Mouse (Mus musculus): ENCODE data around the gene Smo.

Smo gene

DNA sequence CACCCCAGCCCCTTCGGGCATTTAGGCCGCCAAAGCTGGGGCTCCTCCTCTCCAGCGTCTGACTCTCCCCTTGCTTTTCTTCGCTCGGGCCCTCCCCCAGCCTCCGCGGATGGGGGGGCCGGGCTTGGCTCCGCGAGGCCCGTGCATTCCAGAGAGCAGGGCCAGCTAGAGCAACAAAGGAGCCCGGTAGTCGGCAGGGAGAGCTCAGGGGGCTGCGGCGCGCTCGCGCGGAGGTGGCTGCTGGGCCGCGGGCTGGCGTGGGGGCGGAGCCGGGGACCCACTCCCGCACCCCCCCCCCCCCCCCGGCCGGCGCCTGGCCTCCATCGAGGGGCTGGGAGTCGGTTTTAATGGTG is at the start of gene Smo:
Smo (plus strand) TSS at position 168 of the 353 bp plus-strand sequence.
- DNase-seq (ENCODE audit: extremely low spot score, low read depth, low spot score) = no peak

DNA sequence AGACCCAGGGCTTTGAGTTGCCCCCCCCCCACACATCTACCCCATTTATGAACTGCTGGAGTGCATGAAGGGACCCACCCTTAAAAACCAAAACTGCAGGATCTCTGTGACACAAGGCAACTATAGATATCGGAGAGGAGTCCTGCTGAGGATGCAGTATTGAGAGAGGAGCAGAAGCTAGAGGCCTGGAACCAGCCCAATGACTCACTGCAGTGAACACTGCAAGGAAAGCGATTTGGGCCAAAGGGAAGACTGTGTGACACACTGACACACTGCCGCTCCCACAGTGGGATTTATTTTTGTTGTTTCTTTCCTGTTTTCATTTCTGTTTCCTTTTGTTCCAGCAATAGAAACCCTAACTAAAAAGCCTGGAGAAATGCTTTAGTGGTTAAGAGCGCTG is 49.4 kb upstream of the Smo start:
- no peak for DNase-seq (ENCODE audit: extremely low spot score, low read depth, low spot score)

DNA sequence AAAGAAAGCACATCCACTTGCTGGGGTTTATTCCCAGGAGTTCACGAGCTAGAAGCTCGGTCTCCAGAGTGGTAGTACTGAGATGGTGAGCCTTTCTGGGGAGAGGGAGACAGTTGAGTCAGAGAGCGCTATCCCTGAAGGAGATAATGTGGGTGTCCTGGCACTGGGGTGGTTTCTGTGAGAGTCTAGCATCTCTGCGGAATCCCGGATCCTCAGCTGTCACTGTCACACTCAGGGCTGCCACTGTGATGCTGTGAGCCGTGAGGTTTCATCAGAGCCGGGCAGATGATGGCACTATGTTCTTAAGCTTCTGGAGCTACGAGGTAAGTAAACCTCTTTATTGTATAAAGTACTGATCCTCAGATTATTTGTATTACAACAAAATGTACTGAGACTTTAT is 45.8 kb upstream of the Smo start:
- no peak for DNase-seq (ENCODE audit: extremely low spot score, low read depth, low spot score)

DNA sequence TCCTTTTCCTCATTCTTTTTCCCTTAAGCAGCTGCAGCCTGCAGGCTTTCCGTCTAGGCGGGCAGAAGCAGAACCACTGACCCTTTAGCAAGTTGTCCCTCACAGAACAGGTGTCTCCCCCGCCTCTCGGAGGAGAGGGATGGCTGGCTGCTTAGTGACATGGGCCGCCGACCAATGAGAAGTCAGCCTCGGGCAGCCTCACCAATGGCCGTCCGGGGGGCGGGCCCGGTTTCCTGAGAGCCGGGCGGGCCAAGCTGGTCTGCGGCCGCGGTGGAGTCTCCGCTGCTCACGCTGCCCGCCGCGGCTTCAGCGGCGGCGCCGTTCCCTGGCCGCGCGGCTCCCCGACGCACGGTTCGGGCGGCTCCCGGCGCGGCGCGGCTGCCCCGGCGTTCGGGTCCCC is 41.4 kb upstream of the Smo start, which contains the start of gene Tspan33:
Tspan33 (plus strand) TSS at position 270 of the 400 bp plus-strand sequence.
- no peak for DNase-seq (ENCODE audit: extremely low spot score, low read depth, low spot score)

DNA sequence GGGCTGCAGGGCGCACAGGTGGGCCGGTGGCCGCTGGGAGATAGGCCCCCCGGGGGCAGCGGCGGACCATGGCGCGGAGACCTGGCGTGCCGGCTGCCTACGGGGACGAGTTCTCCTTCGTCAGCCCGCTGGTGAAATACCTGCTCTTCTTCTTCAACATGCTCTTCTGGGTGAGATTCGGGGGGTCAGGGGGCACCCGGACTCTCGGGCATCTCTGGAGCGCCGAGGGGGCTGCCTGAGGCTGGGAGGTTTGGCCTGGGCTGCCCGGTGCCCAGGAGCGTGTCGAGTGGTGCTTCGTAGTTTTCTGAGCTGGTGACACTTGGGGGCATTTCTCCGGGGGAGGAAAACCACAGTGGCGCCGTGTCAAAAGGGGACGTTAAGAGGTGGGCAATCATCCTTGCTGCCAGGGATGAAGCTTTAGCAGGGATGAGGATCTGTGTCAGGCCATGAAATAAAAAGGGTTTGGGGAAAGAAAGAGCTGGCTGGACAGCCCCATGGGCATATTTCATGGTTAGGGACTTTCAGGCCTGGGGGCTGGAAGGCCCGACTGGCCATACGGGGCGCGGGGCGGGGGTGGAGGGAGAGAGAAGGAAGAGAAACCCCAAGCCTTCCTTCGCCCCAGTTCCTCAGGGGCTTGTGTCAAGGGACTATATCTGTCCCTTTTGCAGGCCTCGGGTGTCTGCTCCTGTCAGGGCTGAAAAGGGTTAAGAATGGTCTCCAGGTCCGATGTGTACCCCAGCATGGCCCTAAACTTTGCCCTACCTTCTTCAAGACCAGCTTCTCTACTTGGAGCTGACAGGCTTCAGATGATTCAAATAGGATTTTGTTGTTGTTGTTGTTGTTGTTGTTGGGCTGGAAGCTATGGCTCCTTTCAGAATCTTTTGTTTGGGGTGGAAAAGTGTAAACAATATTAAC is 40.7 kb upstream of the Smo start:
- DNase-seq (ENCODE audit: extremely low spot score, low read depth, low spot score) = no peak

DNA sequence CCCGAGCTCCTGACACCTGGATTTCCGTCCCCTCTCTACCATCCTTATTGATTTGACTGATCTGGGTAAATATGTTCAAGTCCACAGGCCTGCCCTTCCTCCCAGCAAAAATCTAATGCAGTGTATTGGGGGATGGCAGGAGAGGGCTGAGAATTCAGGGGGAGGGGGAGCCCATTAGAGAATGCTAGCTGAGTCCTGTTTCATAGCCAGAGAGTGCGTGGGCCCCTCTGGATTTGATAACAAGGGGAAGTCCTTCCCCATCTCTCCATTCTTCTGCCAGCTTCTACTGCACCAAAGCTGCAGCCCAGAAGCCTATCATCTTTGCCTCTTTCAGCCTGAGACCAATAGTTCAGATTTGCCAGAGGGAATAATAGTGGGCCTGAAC is 40.0 kb upstream of the Smo start:
- no peak for DNase-seq (ENCODE audit: extremely low spot score, low read depth, low spot score)

DNA sequence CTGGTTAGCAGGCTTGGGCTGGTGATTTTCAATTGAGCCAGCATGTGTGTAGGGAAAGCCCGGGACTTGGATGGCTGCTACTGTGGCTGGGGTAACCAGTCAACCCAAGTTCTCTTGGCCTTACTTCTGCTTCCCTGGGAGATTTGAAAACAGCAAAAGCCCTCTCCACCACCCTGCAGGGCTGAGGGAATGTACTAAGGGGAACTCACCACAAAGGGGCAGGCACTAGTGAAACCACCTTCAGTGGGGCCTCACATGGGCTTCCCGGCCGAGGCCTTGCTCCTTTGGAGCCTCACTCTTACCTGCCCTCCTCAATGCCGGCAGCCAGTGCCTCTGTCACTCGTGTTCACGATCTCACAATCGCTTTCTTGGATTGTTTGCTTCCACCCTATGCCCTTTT is 39.3 kb upstream of the Smo start:
- DNase-seq (ENCODE audit: extremely low spot score, low read depth, low spot score) = no peak

DNA sequence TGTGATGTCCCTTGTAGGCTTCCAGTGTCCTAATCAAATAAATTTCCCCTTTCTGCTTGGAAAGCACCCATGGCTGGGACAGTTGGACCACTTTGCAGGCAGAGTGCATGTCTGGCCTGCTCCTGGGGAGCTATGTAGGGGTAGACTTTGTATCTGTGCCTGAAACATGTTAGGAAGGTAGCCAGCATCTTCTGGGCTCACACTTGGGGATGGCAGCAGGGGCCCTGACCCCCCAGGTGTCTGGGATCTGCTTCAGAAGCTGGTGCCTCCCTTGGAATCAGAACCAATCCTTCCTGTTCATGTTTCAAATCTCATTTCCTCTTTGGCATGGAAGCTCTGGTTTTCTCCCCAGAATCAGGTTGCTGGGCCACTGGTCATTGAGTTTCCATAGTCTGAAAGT is 38.2 kb upstream of the Smo start:
- no peak for DNase-seq (ENCODE audit: extremely low spot score, low read depth, low spot score)

DNA sequence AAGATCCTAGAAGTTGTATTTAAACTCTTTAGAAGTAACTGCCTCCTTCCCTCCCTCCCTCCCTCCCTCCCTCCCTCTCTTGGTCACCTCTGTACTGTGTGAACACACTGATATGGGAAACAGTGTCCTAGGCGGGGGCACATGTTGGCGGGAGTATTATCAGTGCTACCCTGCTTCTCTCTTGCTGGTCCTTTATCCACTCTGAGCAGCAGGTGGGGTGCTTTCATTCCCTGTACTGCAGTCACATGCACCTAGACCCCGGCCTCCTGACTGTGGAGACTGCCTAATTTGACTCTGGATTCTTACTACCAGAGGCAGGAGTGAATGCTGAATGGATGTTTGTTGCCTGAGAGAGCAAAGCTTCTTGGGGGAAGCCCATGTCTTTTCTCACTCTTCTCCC is 37.8 kb upstream of the Smo start:
- no peak for DNase-seq (ENCODE audit: extremely low spot score, low read depth, low spot score)

DNA sequence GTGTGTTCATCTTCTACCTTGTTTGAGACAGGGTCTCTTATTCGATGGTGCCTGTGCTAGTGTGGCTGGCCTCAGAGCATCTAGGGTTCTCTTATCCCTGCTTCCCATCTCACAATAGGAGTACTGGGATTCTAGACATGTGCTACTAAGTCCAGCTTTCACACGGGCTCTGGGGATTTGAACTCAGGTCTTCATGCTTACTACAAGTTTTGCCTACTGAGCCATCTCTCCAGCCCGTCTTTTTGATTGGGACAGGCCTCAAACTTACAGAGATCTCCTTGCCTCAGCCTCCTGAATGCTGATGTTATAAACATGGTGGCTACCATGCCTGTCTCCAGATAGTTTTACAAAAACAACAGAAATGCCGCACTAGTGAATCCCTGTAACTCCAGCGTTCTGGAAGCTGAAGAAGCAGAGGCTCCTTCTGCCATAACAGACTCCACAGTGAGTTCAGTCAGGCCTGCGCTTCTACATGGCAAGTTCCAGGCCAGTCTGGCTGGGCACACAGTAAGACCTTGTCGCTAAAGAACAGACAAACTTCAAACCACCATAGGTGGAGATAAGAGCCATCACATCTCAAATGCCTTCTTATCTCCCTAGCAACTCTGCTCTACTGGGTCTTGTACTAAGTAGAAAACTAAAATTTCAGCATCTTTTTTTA is 36.1 kb upstream of the Smo start:
- DNase-seq (ENCODE audit: extremely low spot score, low read depth, low spot score) = no peak

DNA sequence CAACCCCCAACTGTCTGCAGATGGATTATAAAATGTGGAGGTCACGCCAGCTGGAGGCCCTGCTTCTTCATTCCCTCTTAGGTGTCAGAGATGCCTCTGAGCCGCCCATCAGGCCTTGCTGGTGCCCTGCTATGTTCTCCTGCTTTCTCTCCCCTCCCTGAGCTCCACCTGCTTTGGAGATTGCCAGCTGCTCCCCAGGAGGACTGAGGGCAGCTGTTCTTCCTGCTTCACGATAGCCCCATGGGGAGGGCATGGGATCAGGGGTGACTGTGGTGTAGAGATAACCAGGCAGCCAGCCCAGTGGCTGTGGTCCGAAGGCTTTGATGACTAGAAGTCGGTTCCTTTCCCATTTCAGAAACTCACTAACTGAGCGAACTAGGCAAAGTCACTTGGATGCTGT is 34.3 kb upstream of the Smo start:
- no peak for DNase-seq (ENCODE audit: extremely low spot score, low read depth, low spot score)

DNA sequence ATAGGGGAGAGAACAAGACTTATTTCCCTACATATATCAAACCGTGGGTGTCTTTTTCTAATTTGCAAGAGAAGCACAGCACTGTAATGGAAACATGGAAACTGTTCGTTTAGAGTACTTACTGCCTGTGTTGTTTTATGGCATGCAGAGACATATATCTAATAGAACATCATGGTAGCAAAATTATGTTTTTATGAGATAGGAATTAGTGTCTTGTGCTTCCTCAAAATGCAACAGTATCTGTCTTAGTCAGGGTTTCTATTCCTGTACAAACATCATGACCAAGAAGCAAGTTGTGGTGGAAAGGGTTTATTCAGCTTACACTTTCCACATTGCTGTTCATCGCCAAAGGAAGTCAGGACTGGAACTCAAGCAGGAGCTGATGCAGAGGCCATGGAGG is 33.2 kb upstream of the Smo start:
- no peak for DNase-seq (ENCODE audit: extremely low spot score, low read depth, low spot score)

DNA sequence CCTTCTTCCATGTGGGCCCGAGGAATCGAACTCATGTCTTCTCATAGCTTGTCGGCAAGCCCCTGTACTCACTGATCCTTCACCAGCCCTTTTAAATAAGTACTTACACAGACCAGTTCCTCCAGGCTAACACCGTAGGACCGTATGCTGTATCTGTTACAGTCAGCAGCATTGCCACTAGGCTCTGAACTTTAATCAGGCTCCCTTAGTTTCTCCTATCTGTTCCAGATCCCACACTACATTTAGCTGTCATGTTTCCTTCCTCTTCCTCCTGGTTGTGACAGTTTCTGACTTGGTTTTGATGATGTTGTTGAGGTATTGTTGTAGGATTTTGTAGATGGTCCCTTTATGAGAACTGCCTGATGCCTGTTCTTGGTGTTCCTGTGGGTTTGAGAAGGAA is 31.2 kb upstream of the Smo start:
- DNase-seq (ENCODE audit: extremely low spot score, low read depth, low spot score) = no peak

DNA sequence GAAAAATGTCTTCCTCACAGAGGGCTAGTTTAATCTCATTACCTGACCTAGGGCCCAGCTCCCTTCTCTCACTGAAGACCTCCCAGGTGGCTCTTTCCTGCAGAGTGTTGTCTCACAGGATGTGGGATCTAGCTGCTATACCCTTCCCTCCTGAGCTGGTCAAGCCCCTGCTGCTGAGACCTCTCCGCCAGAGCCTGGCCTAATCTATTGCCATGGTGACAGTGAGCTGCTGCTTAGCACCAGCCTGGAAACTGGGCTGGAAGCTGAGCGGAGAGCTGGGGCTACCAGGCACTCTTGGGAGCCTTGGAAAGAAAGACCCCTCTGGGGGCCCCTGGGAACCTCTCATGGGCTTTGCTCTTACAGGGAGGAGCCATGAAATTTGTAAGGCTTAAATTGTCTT is 27.4 kb upstream of the Smo start:
- no peak for DNase-seq (ENCODE audit: extremely low spot score, low read depth, low spot score)

DNA sequence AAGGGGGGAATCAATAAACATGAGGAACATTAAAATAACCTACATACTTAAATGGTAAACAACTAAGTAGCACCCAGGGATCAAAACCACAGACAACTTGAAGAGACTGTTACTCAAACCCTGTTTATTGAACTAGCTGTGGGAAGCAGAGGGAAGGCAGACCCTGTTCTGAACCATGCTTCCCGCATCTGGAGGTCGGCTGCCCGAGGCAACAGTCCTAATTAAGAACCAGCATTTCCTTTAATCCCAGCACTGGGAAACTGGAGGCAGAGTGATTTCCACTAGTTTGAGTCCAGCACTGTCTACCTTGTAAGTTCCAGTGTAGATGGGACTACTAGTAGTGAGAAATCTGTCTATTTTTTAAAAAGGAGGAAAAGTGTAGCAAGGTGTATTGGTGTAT is 24.0 kb upstream of the Smo start:
- no peak for DNase-seq (ENCODE audit: extremely low spot score, low read depth, low spot score)

DNA sequence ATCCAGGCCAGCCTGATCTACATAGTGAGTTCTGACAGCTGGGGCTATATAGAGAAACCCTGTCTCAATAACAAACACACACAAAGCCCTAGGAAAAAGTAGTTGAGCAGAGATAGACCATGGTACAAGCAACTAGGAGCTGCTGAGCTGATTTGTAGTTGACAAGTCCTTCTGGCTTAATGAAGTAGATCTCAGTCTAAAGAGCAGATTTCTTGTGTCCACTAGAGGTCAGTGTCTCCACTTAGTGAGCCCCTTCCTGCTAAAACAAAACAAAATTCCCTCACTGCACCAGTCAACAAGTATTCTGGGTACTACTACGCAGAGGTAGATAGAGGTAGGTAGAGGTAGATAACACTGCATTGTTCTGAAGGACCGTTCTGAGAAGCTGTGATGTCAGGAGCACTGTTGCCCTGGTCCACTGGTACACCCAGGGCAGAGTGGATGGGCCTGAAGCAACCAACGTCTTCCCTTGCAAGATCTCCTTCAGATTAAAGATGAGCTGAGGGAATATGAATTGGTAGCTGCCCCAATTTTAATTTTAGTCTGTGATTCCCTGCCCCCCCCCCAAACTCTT is 23.2 kb upstream of the Smo start:
- DNase-seq (ENCODE audit: extremely low spot score, low read depth, low spot score) = no peak

DNA sequence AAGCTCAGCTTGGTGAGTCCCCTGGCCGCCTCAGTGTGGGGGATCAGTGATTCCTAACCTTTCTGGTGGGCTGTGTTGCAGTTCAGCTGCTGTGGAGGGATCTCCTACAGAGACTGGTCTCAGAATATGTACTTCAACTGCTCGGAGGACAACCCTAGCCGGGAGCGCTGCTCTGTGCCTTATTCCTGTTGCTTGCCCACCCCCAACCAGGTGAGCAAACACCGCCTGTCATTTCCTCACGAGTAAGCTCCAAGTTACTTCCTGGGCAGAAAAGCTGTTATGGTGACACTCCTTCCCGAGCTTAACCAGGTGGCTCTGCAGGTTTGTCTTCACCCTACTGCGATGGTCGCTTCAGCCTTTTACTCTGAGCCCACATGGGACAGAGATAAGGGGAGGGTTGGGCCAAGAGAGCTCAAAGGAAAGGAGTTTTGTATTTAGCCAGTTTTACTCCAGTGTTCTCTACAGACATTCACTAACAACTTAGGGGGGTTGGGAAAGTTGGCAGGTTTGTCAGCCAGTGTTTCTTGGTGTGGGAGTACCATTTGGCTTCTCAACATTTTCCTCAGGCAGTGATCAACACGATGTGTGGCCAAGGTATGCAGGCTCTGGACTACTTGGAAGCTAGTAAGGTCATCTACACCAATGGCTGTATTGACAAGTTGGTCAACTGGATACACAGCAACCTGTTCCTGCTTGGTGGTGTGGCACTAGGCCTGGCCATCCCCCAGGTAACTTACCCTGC is 18.5 kb upstream of the Smo start:
- DNase-seq (ENCODE audit: extremely low spot score, low read depth, low spot score) = no peak

DNA sequence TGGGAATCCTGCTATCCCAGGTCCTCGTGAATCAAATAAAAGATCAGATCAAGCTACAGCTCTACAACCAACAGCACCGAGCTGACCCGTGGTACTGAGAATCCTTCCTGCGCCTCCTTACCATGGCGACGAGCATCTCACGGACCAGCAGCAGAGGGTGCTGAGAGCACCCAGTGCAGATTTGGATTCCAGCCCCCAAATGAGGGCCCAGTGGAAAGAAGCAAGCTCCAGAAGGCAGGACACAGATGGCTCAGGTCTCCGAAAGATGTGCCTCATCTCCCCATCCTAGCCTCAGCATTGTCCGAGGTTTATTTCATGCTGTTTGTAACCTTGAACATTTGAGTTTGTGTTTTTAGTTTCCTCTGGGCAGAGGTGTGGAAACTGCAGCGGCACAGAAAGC is 17.8 kb upstream of the Smo start:
- no peak for DNase-seq (ENCODE audit: extremely low spot score, low read depth, low spot score)

DNA sequence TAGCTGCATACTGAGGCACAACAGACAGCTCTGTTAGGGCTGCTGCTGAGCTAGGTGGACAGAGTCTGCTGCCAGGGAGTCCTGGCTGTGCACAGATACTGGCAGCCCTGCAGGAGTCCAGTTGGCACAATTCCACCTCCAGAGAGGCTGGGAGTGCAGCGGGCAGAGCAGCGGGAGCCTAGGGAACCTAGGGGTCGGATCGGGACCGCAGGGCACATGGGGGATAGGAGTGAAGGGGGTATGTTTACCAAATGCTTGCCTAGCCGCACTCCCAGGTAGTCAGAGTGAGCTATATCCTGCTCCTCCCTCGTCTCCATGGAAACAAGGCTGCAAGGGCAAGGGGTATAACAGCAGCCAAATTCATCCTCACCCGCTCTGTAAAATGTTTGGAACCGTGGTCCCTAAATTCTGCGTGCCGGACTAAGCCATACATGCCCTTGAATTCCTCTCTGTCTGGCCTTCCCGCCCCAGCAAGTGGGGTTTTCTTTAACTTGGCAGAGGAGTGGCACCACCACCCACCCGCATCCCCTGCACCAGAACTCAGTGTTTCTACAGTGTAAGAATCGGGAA is 17.3 kb upstream of the Smo start:
- no peak for DNase-seq (ENCODE audit: extremely low spot score, low read depth, low spot score)

DNA sequence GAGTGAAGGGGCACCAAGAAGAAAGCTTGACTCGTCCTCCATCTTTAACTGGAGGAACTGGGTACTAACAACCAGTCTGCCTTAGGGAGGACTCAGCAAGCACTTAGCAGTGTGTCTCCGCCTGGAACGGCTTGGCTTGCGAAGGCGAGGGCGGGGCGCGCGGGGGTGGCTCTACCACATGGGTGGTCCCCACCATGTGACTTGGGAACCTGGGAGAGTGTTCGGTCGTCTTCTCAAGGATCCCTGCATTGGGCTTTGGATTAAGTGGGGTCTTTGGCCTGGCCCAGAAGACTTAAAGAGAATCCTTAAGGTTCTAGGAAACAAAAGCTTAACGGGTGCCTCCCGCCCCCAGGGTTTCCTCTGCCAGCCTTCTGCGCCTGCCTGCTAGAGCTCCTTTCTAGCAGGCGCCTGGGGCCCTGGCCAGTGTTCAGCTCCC is 16.4 kb upstream of the Smo start:
- no peak for DNase-seq (ENCODE audit: extremely low spot score, low read depth, low spot score)

DNA sequence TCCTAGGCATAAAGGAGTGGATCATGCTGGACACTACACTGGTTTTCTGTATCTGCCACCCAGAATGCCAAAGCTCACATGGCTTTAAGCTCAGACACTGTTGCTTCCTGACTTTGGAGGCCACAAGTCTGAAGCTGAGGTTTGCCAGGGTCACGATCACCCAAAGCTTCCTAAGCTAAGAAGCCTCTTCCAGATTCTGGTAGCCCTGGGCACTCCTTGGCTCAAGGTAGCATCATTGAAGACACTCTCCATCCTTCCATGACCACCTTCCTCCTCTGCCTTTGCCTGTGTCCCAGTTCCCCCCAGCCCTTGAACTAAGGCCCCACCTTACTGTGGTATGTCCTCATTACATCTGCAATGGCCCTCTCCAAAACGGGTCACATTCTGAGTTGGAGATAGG is 13.4 kb upstream of the Smo start:
- DNase-seq (ENCODE audit: extremely low spot score, low read depth, low spot score) = no peak

Data from hindlimb bud, embryonic 11.5 days (tissue).